Mouse (Mus musculus) CD4-positive naive resting alpha-beta T cell, adult 76 days (primary cell): ENCODE data around the gene Hbb-bt. TPM values are rescaled to one million over a fixed set of nuclear protein-coding genes. Genes with fewer than 3 reads are reported as not detected.

ENCODE experiments used
- total RNA-seq: library from RNA; stranded (reverse); gene quantifications from one replicate; pipeline ENCODE4 v1.2.4, GENCODE M21; 2023

Hbb-bt gene
- total RNA-seq, result 492 TPM

GRCm38 (mm10) chr7:103813766-103814165 is at the start of gene Hbb-bt:
Gene Hbb-bt, minus strand, starts transcription at chr7:103813996.

DNA sequence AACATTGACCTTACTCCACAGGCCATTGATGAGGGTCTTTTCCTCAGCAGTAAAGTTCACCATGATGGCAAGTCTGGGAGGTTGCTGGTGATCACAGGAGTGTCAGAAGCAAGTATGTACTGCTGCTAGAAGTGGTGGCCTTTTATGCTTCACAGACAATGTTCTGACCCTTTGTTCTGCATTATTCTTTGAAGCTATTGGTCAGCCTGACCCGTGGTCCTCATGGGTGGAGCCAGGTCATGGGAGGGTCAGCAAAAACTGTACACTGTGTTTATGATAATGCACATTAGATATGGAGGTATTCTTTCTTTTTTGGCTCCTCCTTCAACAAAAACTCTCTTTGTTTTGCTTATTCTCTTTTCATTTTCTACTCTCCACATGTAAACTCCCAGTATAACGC is 39.3 kb upstream of the Hbb-bt start, which contains the start of gene Hbb-y:
Gene Hbb-y, minus strand, starts transcription at position 127 of the 400 bp plus-strand sequence.

GRCm38 (mm10) chr7:103843034-103843433 is 29.2 kb upstream of the Hbb-bt start, which contains the start of gene Hbb-bh1:
Gene Hbb-bh1, minus strand, starts transcription at chr7:103843164.

GRCm38 (mm10) chr7:103840268-103840667 is 26.5 kb upstream of the Hbb-bt start, which contains the start of gene Hbb-bh2:
Gene Hbb-bh2, minus strand, starts transcription at chr7:103840520.

GRCm38 (mm10) chr7:103827808-103828207 is 14.0 kb upstream of the Hbb-bt start, which contains the start of gene Hbb-bs:
Gene Hbb-bs, minus strand, starts transcription at chr7:103828096.

GRCm38 (mm10) chr7:103791721-103792120 is 22.1 kb downstream of the Hbb-bt start, which contains the start of gene Olfr67:
Gene Olfr67, minus strand, starts transcription at chr7:103791821.

GRCm38 (mm10) chr7:103779598-103779997 is 34.2 kb downstream of the Hbb-bt start, which contains the start of gene Olfr68:
Gene Olfr68, minus strand, starts transcription at chr7:103779698.

GRCm38 (mm10) chr7:103771494-103771893 is 42.3 kb downstream of the Hbb-bt start, which contains the start of gene Olfr69:
Gene Olfr69, minus strand, starts transcription at chr7:103771594.

Other genes starting within 250 kb of the Hbb-bt start
- not detected for gene Olfr616, start 244.9 kb downstream of the Hbb-bt start, total RNA-seq
- gene Olfr617, start 240.9 kb downstream of the Hbb-bt start, total RNA-seq, result not detected
- not detected for gene Olfr618, start 223.9 kb downstream of the Hbb-bt start, total RNA-seq
- gene Olfr619, start 213.4 kb downstream of the Hbb-bt start, total RNA-seq, result not detected
- gene Olfr620, start 201.5 kb downstream of the Hbb-bt start, total RNA-seq, result not detected
- gene Olfr622, start 171.3 kb downstream of the Hbb-bt start, total RNA-seq, result not detected
- not detected for gene Olfr623, start 150.3 kb downstream of the Hbb-bt start, total RNA-seq
- not detected for gene Olfr624, start 142.8 kb downstream of the Hbb-bt start, total RNA-seq
- gene Olfr625-ps1, start 131.3 kb downstream of the Hbb-bt start, total RNA-seq, result not detected
- not detected for gene Olfr243, start 99.3 kb downstream of the Hbb-bt start, total RNA-seq
- not detected for gene Olfr628, start 83.6 kb downstream of the Hbb-bt start, total RNA-seq
- not detected for gene Olfr629, start 69.1 kb downstream of the Hbb-bt start, total RNA-seq
- gene Olfr630, start 56.7 kb downstream of the Hbb-bt start, total RNA-seq, result not detected
- not detected for gene Olfr69, start 42.4 kb downstream of the Hbb-bt start, total RNA-seq
- not detected for gene Olfr68, start 34.3 kb downstream of the Hbb-bt start, total RNA-seq
- not detected for gene Olfr67, start 22.2 kb downstream of the Hbb-bt start, total RNA-seq
- gene Hbb-bs, start 14.1 kb upstream of the Hbb-bt start, total RNA-seq, result 2,802 TPM
- not detected for gene Hbb-bh2, start 26.5 kb upstream of the Hbb-bt start, total RNA-seq
- not detected for gene Hbb-bh1, start 29.2 kb upstream of the Hbb-bt start, total RNA-seq
- gene Hbb-y, start 39.2 kb upstream of the Hbb-bt start, total RNA-seq, result not detected
- not detected for gene Olfr66, start 72.3 kb upstream of the Hbb-bt start, total RNA-seq
- gene Olfr64, start 80.5 kb upstream of the Hbb-bt start, total RNA-seq, result not detected
- gene Olfr65, start 89.5 kb upstream of the Hbb-bt start, total RNA-seq, result not detected
- not detected for gene Olfr631, start 114.8 kb upstream of the Hbb-bt start, total RNA-seq
- gene Olfr632, start 120.4 kb upstream of the Hbb-bt start, total RNA-seq, result not detected
- not detected for gene Olfr633, start 130.4 kb upstream of the Hbb-bt start, total RNA-seq
- not detected for gene Olfr635, start 157.2 kb upstream of the Hbb-bt start, total RNA-seq
- gene Olfr638, start 184.8 kb upstream of the Hbb-bt start, total RNA-seq, result not detected
- not detected for gene Olfr639, start 203.3 kb upstream of the Hbb-bt start, total RNA-seq
- not detected for gene Olfr640, start 211.6 kb upstream of the Hbb-bt start, total RNA-seq
- not detected for gene Olfr641, start 221.4 kb upstream of the Hbb-bt start, total RNA-seq
- not detected for gene Olfr642, start 238.7 kb upstream of the Hbb-bt start, total RNA-seq
- not detected for gene 4930516K23Rik, start 247.4 kb upstream of the Hbb-bt start, total RNA-seq